Mouse (Mus musculus): Measurements from ENCODE around the gene Mrtfa. TPM values are rescaled to one million over a fixed set of nuclear protein-coding genes. Genes with fewer than 3 reads are reported as not detected.

The Mrtfa gene
- polyA plus RNA-seq, 1 experiment from 2014 or later = 13.5 TPM

GRCm38 (mm10) chr15:81068641-81069381 is 121.7 kb downstream of the Mrtfa start:
- H3K27ac ChIP-seq (ENCODE audit: low read length) = no peak overlapping the region
- no peaks in the 10 kb centered on the region for H3K4me1 ChIP-seq (ENCODE audit: insufficient read depth, low read depth, low read length)
- H3K27me3 ChIP-seq (replicated peaks; ENCODE audit: insufficient read depth, low read length) = no peaks in the 10 kb centered on the region
- H3K4me2 ChIP-seq (replicated peaks; ENCODE audit: low read depth, low read length) = no peak overlapping the region
- WGBS = 92% methylated on average over 5 of the region's 5 CpGs
- H3K4me3 ChIP-seq (ENCODE audit: low read depth, low read length) = no peak overlapping the region
- no peak for ATAC-seq
- TF ChIP-seq CTCF (IDR thresholded peaks at IDR 0.05) = no peak
- no peak for TF ChIP-seq EP300 (IDR thresholded peaks at IDR 0.05)
- no peaks in the 10 kb centered on the region for H3K9me3 ChIP-seq (ENCODE audit: low read length)
- no peak overlapping the region for H3K9ac ChIP-seq (replicated peaks; ENCODE audit: low read depth)
- DNase-seq (ENCODE audit: low spot score) = no peak
- no peaks in the 10 kb centered on the region for H3K36me3 ChIP-seq (ENCODE audit: insufficient read depth, low read length)

GRCm38 (mm10) chr15:81067761-81068160 is 122.8 kb downstream of the Mrtfa start:
- H3K9me3 ChIP-seq (ENCODE audit: low read length) = no peaks in the 10 kb centered on the region
- H3K4me1 ChIP-seq (ENCODE audit: insufficient read depth, low read depth, low read length) = peaks cover 1% of the 10 kb centered on the region
- no peak overlapping the region for H3K4me3 ChIP-seq (ENCODE audit: low read depth, low read length)
- H3K27me3 ChIP-seq (replicated peaks; ENCODE audit: insufficient read depth, low read length) = no peaks in the 10 kb centered on the region
- no peak overlapping the region for H3K9ac ChIP-seq (replicated peaks; ENCODE audit: low read depth)
- no peaks in the 10 kb centered on the region for H3K36me3 ChIP-seq (ENCODE audit: insufficient read depth, low read length)
- DNase-seq (ENCODE audit: low spot score) = no peak
- TF ChIP-seq CTCF (IDR thresholded peaks at IDR 0.05) (no peak), EP300 (IDR thresholded peaks at IDR 0.05) (no peak)
- no peak overlapping the region for H3K4me2 ChIP-seq (replicated peaks; ENCODE audit: low read depth, low read length)
- ATAC-seq = no peak
- H3K27ac ChIP-seq (ENCODE audit: low read length) = no peak overlapping the region
- WGBS = 95% methylated on average over 3 of the region's 3 CpGs

- H3K9ac ChIP-seq (replicated peaks; ENCODE audit: low read depth) = no peak overlapping the region
- ATAC-seq (no peak; the same call in 1 of the 2 replicates), DNase-seq (ENCODE audit: low spot score) (peak; percentile 46)
- H3K4me2 ChIP-seq (replicated peaks; ENCODE audit: low read depth, low read length) = no peak overlapping the region
- no peak for TF ChIP-seq CTCF (IDR thresholded peaks at IDR 0.05)
- TF ChIP-seq EP300 (IDR thresholded peaks at IDR 0.05) = no peak
- H3K36me3 ChIP-seq (ENCODE audit: insufficient read depth, low read length) = no peaks in the 10 kb centered on the region
- peaks cover 5% of the 10 kb centered on the region for H3K4me1 ChIP-seq (ENCODE audit: insufficient read depth, low read depth, low read length)
- H3K27ac ChIP-seq (ENCODE audit: low read length) = no peak overlapping the region
- no peaks in the 10 kb centered on the region for H3K27me3 ChIP-seq (replicated peaks; ENCODE audit: insufficient read depth, low read length)
- 38% methylated on average over 5 of the region's 5 CpGs for WGBS
- H3K9me3 ChIP-seq (ENCODE audit: low read length) = no peaks in the 10 kb centered on the region
- H3K4me3 ChIP-seq (ENCODE audit: low read depth, low read length) = no peak overlapping the region
These were observed 123.6 kb downstream of the Mrtfa start for GRCm38 (mm10) chr15:81066976-81067375.

- TF ChIP-seq EP300 (IDR thresholded peaks at IDR 0.05) (0 out of 2 replicates have a peak, but pooled peaks have one; percentile 39), CTCF (IDR thresholded peaks at IDR 0.05) (no peak)
- H3K36me3 ChIP-seq (ENCODE audit: insufficient read depth, low read length) = no peaks in the 10 kb centered on the region
- WGBS = 75% methylated on average over 4 of the region's 4 CpGs
- DNase-seq (ENCODE audit: low spot score) (peak; percentile 61), ATAC-seq (peak; percentile 78)
- no peak overlapping the region for H3K27ac ChIP-seq (ENCODE audit: low read length)
- H3K4me2 ChIP-seq (replicated peaks; ENCODE audit: low read depth, low read length) = no peak overlapping the region
- H3K9me3 ChIP-seq (ENCODE audit: low read length) = no peaks in the 10 kb centered on the region
- peaks cover 5% of the 10 kb centered on the region for H3K4me1 ChIP-seq (ENCODE audit: insufficient read depth, low read depth, low read length)
- H3K9ac ChIP-seq (replicated peaks; ENCODE audit: low read depth) = no peak overlapping the region
- no peak overlapping the region for H3K4me3 ChIP-seq (ENCODE audit: low read depth, low read length)
- H3K27me3 ChIP-seq (replicated peaks; ENCODE audit: insufficient read depth, low read length) = no peaks in the 10 kb centered on the region
These were observed 125.9 kb downstream of the Mrtfa start for GRCm38 (mm10) chr15:81064661-81065060.

GRCm38 (mm10) chr15:81064143-81064542 is 126.4 kb downstream of the Mrtfa start:
- TF ChIP-seq CTCF (IDR thresholded peaks at IDR 0.05) = peak; percentile 85
- TF ChIP-seq EP300 (IDR thresholded peaks at IDR 0.05) = no peak
- Histone ChIP-seq H3K4me3 (ENCODE audit: low read depth, low read length) (no peak overlapping the region), H3K4me2 (replicated peaks; ENCODE audit: low read depth, low read length) (no peak overlapping the region), H3K4me1 (ENCODE audit: insufficient read depth, low read depth, low read length) (peaks cover 5% of the 10 kb centered on the region), H3K27ac (ENCODE audit: low read length) (no peak overlapping the region), H3K9ac (replicated peaks; ENCODE audit: low read depth) (no peak overlapping the region), H3K36me3 (ENCODE audit: insufficient read depth, low read length) (no peaks in the 10 kb centered on the region), H3K27me3 (replicated peaks; ENCODE audit: insufficient read depth, low read length) (no peaks in the 10 kb centered on the region), H3K9me3 (ENCODE audit: low read length) (no peaks in the 10 kb centered on the region)
- no peak for ATAC-seq
- DNase-seq (ENCODE audit: low spot score) = peak; percentile 66
- 41% methylated on average over 1 of the region's 1 CpGs for WGBS

- Histone ChIP-seq H3K4me1 (ENCODE audit: insufficient read depth, low read depth, low read length) (peaks cover 5% of the 10 kb centered on the region), H3K27me3 (replicated peaks; ENCODE audit: insufficient read depth, low read length) (no peaks in the 10 kb centered on the region), H3K9ac (replicated peaks; ENCODE audit: low read depth) (no peak overlapping the region), H3K36me3 (ENCODE audit: insufficient read depth, low read length) (no peaks in the 10 kb centered on the region), H3K4me3 (ENCODE audit: low read depth, low read length) (no peak overlapping the region), H3K9me3 (ENCODE audit: low read length) (no peaks in the 10 kb centered on the region), H3K4me2 (replicated peaks; ENCODE audit: low read depth, low read length) (no peak overlapping the region), H3K27ac (ENCODE audit: low read length) (no peak overlapping the region)
- DNase-seq (ENCODE audit: low spot score) (no peak), ATAC-seq (0 out of 2 replicates have a peak, but pooled peaks have one; percentile 11)
- 41% methylated on average over 8 of the region's 8 CpGs for WGBS
- TF ChIP-seq EP300 (IDR thresholded peaks at IDR 0.05) (no peak), CTCF (IDR thresholded peaks at IDR 0.05) (no peak)
These were observed 127.9 kb downstream of the Mrtfa start for GRCm38 (mm10) chr15:81062616-81063015.

Data from lung, postnatal 0 days (tissue).